Mouse (Mus musculus): ENCODE data around the gene Ttc28. TPM values are rescaled to one million over a fixed set of nuclear protein-coding genes. Genes with fewer than 3 reads are reported as not detected.

Ttc28 gene
- total and polyA plus RNA-seq, 2 experiments = 0.81 to 0.83 TPM

GRCm38 (mm10) chr5:111097233-111098160 lies 217.9 kb downstream of the Ttc28 start:
- 84% methylated on average over 11 of the region's 11 CpGs for WGBS
- H3K36me3 ChIP-seq (ENCODE audit: control insufficient read depth, insufficient read depth, low read length) = no peaks in the 10 kb centered on the region
- no peak overlapping the region for H3K9ac ChIP-seq (ENCODE audit: low read depth, low read length)
- H3K4me1 ChIP-seq (ENCODE audit: control insufficient read depth, insufficient read depth, low read length) = no peaks in the 10 kb centered on the region
- H3K4me3 ChIP-seq (ENCODE audit: insufficient read depth, low read depth, low read length) = no peak overlapping the region
- H3K27me3 ChIP-seq (ENCODE audit: control insufficient read depth, insufficient read depth, low read length) = no peaks in the 10 kb centered on the region
- TF ChIP-seq CTCF (IDR thresholded peaks at IDR 0.05; ENCODE audit: low read depth, low read length) (no peak), POLR2A (IDR thresholded peaks at IDR 0.05; ENCODE audit: extremely low read depth, insufficient read depth, low read length) (no peak)
- H3K27ac ChIP-seq (replicated peaks; ENCODE audit: insufficient read depth, low read depth, low read length) = no peak overlapping the region
- H3K79me2 ChIP-seq (ENCODE audit: control insufficient read depth, insufficient read depth, low read length) = no peaks in the 10 kb centered on the region
- DNase-seq (ENCODE audit: extremely low read depth, low read depth, low spot score) = no peak

GRCm38 (mm10) chr5:111098516-111099274 lies 219.1 kb downstream of the Ttc28 start:
- no peaks in the 10 kb centered on the region for H3K27me3 ChIP-seq (ENCODE audit: control insufficient read depth, insufficient read depth, low read length)
- no peak for TF ChIP-seq CTCF (IDR thresholded peaks at IDR 0.05; ENCODE audit: low read depth, low read length)
- no peak for TF ChIP-seq POLR2A (IDR thresholded peaks at IDR 0.05; ENCODE audit: extremely low read depth, insufficient read depth, low read length)
- no peaks in the 10 kb centered on the region for H3K79me2 ChIP-seq (ENCODE audit: control insufficient read depth, insufficient read depth, low read length)
- no peak overlapping the region for H3K9ac ChIP-seq (ENCODE audit: low read depth, low read length)
- WGBS = 63% methylated on average over 7 of the region's 7 CpGs
- no peak overlapping the region for H3K4me3 ChIP-seq (ENCODE audit: insufficient read depth, low read depth, low read length)
- H3K36me3 ChIP-seq (ENCODE audit: control insufficient read depth, insufficient read depth, low read length) = no peaks in the 10 kb centered on the region
- no peak for DNase-seq (ENCODE audit: extremely low read depth, low read depth, low spot score)
- no peaks in the 10 kb centered on the region for H3K4me1 ChIP-seq (ENCODE audit: control insufficient read depth, insufficient read depth, low read length)
- no peak overlapping the region for H3K27ac ChIP-seq (replicated peaks; ENCODE audit: insufficient read depth, low read depth, low read length)

- no peak for TF ChIP-seq POLR2A (IDR thresholded peaks at IDR 0.05; ENCODE audit: extremely low read depth, insufficient read depth, low read length)
- TF ChIP-seq CTCF (IDR thresholded peaks at IDR 0.05; ENCODE audit: low read depth, low read length) = no peak
- H3K4me1 ChIP-seq (ENCODE audit: control insufficient read depth, insufficient read depth, low read length) = no peaks in the 10 kb centered on the region
- H3K27me3 ChIP-seq (ENCODE audit: control insufficient read depth, insufficient read depth, low read length) = no peaks in the 10 kb centered on the region
- DNase-seq (ENCODE audit: extremely low read depth, low read depth, low spot score) = no peak
- H3K4me3 ChIP-seq (ENCODE audit: insufficient read depth, low read depth, low read length) = no peak overlapping the region
- H3K79me2 ChIP-seq (ENCODE audit: control insufficient read depth, insufficient read depth, low read length) = no peaks in the 10 kb centered on the region
- no peak overlapping the region for H3K9ac ChIP-seq (ENCODE audit: low read depth, low read length)
- H3K27ac ChIP-seq (replicated peaks; ENCODE audit: insufficient read depth, low read depth, low read length) = no peak overlapping the region
- WGBS = 88% methylated on average over 7 of the region's 7 CpGs
- no peaks in the 10 kb centered on the region for H3K36me3 ChIP-seq (ENCODE audit: control insufficient read depth, insufficient read depth, low read length)
These were observed 221.0 kb downstream of the Ttc28 start for GRCm38 (mm10) chr5:111100585-111100984.

GRCm38 (mm10) chr5:111101383-111101932 lies 221.9 kb downstream of the Ttc28 start:
- no peaks in the 10 kb centered on the region for H3K36me3 ChIP-seq (ENCODE audit: control insufficient read depth, insufficient read depth, low read length)
- 79% methylated on average over 6 of the region's 6 CpGs for WGBS
- TF ChIP-seq CTCF (IDR thresholded peaks at IDR 0.05; ENCODE audit: low read depth, low read length) = no peak
- TF ChIP-seq POLR2A (IDR thresholded peaks at IDR 0.05; ENCODE audit: extremely low read depth, insufficient read depth, low read length) = no peak
- H3K4me1 ChIP-seq (ENCODE audit: control insufficient read depth, insufficient read depth, low read length) = no peaks in the 10 kb centered on the region
- H3K27me3 ChIP-seq (ENCODE audit: control insufficient read depth, insufficient read depth, low read length) = no peaks in the 10 kb centered on the region
- no peaks in the 10 kb centered on the region for H3K79me2 ChIP-seq (ENCODE audit: control insufficient read depth, insufficient read depth, low read length)
- no peak overlapping the region for H3K4me3 ChIP-seq (ENCODE audit: insufficient read depth, low read depth, low read length)
- no peak overlapping the region for H3K9ac ChIP-seq (ENCODE audit: low read depth, low read length)
- no peak overlapping the region for H3K27ac ChIP-seq (replicated peaks; ENCODE audit: insufficient read depth, low read depth, low read length)
- no peak for DNase-seq (ENCODE audit: extremely low read depth, low read depth, low spot score)

- no peak for DNase-seq (ENCODE audit: extremely low read depth, low read depth, low spot score)
- H3K9ac ChIP-seq (ENCODE audit: low read depth, low read length) = no peak overlapping the region
- no peaks in the 10 kb centered on the region for H3K27me3 ChIP-seq (ENCODE audit: control insufficient read depth, insufficient read depth, low read length)
- WGBS = 89% methylated on average over 7 of the region's 7 CpGs
- TF ChIP-seq CTCF (IDR thresholded peaks at IDR 0.05; ENCODE audit: low read depth, low read length) (no peak), POLR2A (IDR thresholded peaks at IDR 0.05; ENCODE audit: extremely low read depth, insufficient read depth, low read length) (no peak)
- no peaks in the 10 kb centered on the region for H3K79me2 ChIP-seq (ENCODE audit: control insufficient read depth, insufficient read depth, low read length)
- no peaks in the 10 kb centered on the region for H3K4me1 ChIP-seq (ENCODE audit: control insufficient read depth, insufficient read depth, low read length)
- no peaks in the 10 kb centered on the region for H3K36me3 ChIP-seq (ENCODE audit: control insufficient read depth, insufficient read depth, low read length)
- H3K4me3 ChIP-seq (ENCODE audit: insufficient read depth, low read depth, low read length) = no peak overlapping the region
- no peak overlapping the region for H3K27ac ChIP-seq (replicated peaks; ENCODE audit: insufficient read depth, low read depth, low read length)
These were observed 225.2 kb downstream of the Ttc28 start for GRCm38 (mm10) chr5:111104801-111105200.
